Mouse (Mus musculus) spleen, postnatal 10 days (tissue): ENCODE results near the gene Plppr3.
A peak's percentile ranks its signal among the peaks of the same experiment; 100 is the strongest.

ENCODE experiments used
- DNase-seq, 2 experiments: peaks; one replicate each; pipeline ENCODE4 v3.0.0; 2021 to 2022; ENCODE audit warnings: low spot score in 2 of 2

The Plppr3 gene

GRCm38 (mm10) chr10:79865801-79866295 is 8.6 kb downstream of the Plppr3 start:
- DNase-seq, result no peak

DNA sequence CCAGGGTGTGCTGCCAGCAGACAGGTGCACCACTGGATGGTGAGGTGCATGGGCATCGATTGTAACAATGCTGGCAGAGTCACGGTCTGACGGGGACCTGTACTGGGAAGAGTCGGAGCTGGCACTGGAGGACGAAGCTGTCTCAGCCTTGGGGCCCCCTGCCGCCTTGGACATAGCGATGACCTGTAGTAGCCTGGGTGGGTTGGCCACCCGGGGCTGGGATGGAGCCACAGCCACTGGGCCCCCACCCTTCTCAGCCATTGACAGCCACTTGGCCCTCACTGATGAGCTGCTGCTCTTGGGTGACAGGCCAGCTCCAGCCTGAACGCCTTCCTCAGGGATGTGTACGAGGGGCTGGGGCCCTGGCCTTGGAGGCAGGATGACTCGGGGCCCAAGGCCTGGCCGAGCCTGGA is 9.2 kb downstream of the Plppr3 start:
- no peak for DNase-seq

DNA sequence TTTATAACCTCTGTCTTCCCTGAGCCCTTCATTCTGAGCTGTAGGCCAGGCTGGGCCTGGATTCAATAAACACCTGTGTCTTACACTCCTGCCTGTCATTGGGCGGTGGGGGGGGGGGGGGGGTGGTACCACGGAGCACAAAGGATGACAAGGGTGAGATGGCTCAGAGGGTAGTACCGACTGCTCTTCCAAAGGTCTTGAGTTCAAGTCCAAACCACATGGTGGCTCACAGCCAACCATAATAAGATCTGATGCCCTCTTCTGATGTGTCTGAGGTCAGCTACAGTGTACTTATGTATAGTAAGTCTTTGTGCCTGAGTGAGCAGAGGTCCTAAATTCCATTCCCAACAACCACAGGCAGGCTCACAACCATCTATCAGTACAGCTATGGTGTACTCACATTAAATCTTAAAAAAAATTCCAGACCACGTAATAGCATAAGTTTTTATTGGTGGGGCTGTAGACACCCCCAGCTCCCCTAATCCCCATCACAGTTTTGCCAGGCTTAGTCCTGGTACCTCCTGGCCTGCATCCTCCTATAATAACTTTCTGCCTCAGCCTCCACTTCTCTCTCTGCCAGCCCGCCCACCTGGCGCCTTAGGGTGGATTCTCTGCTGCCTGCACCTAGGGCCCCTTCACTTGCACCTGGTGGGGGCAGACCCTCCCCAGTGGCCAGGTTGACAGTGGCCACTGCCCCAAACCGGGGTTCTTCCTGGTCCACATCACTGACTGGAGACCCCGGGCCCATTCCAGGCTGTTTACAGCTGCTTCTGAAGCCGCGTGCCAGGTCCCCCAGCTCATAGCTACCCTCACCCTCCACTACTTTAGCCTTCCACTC is 9.9 kb downstream of the Plppr3 start:
- no peak for DNase-seq

GRCm38 (mm10) chr10:79862925-79863324 is 11.5 kb downstream of the Plppr3 start:
- DNase-seq, result no peak

DNA sequence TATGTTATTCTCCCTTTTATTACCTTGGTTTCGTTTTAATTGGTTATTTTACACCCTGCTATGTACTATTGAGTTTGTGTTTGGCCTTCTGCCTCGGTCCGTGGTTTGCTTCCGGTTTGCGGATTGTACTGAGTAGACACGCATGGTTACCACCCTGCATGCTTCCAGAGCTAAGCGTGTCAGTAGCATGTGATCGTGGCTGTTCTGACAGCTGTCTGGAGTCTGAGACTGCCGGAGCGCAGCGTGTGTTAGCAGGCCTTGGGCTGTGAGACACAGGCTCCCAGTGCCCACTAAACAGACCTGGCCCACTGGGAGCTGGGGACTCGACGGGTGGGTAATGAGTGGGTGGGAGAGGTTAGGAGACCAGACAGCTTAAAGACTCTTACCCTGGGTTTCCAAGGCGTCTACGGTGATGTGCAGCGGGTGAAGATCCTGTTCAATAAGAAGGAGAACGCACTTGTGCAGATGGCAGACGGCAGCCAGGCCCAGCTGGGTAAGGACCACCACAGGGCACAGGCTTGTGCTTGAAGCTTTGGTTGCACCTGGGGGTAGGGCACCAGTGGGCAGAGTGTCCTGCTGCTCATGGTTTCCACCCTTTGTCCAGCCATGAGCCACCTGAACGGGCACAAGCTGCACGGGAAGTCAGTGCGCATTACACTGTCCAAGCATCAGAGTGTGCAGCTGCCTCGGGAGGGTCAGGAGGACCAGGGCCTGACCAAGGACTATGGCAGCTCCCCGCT is 12.2 kb downstream of the Plppr3 start:
- DNase-seq, result no peak

- DNase-seq, result no peak
Observed at GRCm38 (mm10) chr10:79861230-79862048, 13.0 kb downstream of the Plppr3 start.

DNA sequence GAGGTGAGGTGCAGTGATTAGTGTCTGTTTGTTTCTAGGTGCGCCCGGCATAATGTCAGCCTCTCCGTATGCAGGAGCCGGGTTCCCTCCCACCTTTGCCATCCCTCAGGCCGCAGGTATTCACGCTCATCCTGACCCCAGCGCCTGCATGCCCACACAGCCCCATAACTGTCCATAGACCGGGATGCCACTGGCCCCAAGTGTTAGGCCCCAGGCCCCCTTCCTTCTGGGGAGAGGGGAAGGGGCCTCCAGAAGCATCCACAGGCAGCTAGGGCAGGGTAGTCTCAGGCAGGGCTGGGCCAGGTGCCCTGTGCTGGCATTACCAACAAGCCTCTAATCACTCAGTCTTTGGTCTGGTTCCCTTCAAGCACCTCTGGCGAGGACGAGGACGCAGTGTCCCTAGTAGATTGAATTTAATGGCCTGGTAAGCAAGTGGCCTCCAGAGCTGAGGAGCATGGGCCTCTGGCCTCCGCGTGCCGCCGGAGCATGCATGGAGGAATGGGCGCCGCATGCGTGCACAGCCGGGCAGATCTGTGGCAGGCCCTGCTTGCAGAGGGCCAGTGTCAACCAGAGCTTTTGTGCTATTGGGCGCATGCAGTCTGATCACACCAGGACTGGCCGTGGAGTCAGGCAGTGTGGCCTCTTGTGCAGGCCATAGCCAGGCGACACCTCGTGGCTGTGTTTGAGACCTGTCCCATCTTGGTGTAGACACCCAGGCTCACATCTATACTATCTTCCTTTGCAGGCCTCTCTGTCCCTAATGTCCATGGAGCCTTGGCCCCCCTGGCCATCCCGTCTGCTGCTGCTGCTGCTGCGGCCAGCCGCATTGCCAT is 14.1 kb downstream of the Plppr3 start:
- no peak for DNase-seq

- no peak for DNase-seq
Observed at GRCm38 (mm10) chr10:79859116-79859515, 15.3 kb downstream of the Plppr3 start.

DNA sequence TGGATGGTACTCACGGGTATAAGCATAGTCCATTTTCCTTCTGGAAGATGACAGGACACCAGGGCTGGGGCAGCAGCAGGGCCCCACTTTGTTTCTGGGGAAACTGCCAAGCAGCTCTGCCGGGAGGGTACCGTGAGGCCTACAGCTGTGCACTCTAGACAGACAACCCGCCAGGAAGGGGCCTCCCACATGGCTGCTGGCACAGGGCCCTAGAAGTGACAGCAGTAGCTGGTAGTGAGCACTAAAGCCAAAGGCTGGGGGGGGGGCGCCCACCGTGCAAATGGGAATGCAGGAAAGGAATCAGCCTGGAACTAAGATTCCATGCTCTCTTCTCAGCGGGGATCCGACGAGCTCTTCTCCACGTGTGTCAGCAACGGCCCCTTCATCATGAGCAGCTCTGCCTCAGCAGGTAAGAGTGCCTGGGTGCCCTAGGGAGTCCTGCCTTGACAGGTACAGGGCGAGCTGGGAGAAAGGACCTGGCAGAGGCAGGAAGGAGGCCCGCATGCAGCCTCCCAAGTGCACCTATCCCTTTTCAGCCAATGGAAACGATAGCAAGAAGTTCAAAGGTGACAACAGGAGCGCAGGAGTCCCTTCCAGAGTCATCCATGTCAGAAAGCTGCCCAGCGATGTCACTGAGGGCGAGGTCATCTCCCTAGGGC is 15.9 kb downstream of the Plppr3 start:
- no peak for DNase-seq

DNA sequence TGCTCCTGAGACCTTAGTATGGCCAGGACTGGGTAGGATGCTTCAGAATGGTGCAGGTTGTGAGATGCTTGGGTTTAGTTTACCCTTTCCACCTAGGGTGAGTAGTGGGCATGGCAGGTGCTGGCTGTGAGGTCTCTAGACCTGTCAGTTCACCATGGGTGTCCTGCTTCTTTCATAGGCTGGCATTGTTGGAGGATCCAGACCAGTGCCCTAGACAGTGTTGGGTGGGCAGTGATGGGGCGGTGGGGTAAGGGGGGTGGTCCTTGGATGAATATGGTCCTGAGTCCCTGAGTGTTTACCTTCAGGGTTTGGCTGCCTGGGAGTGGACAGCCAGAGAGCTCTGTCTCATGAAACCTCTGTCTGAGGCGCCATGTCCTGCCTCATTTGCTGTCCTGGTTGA is 16.5 kb downstream of the Plppr3 start:
- DNase-seq, result no peak

DNA sequence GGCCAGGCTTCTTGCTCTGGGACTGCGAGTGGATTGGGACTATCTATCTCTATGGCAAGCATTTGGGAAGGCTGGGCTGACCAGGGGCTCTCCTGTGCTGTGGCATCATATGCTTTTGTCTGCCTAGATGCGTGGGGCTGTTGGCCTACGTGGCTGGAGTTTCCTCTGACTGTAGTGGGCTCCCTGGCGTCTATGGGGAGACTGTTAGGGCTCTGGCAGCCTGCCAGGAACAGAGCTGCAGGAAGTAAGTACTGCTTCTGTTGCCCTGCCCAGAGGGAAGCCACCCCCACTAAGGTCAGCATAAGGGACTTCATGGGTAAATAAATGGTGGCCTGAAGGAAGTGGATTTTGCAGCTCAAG is 17.0 kb downstream of the Plppr3 start:
- peak; percentile 45 to 71 for DNase-seq

GRCm38 (mm10) chr10:79856704-79857451 is 17.6 kb downstream of the Plppr3 start:
- no peak for DNase-seq

GRCm38 (mm10) chr10:79856280-79856679 is 18.2 kb downstream of the Plppr3 start:
- no peak for DNase-seq

GRCm38 (mm10) chr10:79855558-79856184 is 18.8 kb downstream of the Plppr3 start:
- peak; percentile 47 to 55 for DNase-seq

DNA sequence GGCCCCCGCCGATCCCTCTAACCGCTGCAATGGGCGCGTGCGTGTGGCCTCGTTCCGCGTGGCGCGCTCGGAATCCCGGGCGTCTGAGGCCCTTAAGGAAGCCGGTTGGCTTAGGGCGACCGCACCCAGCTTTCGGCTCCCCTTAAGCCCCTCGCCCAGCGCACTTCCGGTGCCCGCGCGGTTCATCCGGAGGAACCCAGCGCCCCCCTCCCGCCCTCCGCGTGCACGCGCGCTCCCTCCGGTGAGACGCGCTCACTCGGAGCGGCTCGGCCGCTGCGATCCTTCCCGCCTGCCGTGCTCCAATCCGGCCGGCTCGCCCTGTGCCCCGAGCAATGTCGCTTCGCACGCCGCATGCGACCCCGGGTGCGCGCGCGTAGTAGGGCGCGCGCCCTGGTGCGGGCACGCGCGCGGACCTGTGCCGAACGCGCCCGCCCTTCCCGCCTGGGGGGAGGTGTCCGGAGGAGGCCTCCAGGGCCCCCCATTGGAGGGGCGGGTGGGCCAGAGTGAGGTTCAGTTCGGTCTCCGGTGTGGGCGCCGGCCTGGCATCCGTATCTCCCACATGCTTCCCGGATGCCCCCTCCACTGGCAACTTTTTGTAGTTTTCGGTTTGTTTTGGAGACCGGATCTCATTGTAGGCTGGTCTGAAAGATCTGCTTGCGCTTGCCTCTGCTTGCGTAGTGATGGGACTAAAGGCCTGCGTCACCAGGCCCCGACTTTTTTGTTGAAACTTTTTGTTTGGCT is 19.5 kb downstream of the Plppr3 start:
- DNase-seq, result peak; percentile 74 to 77

DNA sequence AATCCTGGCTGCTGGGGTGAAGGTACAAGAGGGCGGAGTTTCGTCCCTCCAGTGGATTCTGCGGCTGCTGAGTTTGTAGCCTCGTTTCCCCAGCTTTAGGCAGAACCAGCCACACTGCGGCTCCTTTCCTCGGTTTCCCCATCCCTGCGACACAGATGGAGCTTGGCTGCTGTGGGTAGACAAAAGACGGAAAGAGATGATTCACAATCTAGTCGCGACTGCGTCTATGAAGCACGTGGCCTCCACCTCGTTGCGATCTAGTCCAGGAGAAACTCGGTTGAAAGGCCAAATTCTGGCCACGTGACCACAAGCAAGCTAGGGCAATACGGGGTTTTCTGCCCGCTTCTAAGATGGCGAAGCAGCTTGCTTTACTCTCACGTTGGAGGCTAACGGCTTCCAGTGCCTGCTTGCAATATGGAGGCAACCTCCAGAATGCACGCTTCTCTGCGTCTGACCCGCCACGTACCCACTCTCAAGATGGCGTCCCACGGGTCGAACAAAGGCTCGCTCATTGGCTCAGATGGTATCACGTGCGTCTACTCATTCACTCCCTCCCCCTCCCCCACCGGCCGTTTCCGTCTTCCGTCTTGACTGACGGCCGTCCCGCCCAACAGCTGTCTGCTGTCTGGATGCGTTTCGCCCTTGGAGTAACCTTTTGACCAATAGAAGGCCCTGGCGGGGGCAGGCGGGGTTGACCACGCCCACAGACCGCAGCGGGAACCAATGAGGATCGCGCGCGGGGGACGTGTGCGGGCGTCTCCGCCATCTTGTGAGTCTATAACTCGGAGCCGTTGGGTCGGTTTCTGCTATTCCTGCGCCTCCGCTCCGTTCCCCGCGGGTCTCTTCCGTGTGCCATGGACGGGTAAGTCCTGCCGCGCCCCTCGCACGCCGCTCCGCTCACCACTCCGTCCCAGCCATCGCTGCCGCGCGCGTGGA is 20.3 kb downstream of the Plppr3 start, which contains the start of gene Ptbp1:
Ptbp1 (plus strand) TSS at position 568 of the 936 bp plus-strand sequence.
- peak; percentile 95 to 99 for DNase-seq

DNA sequence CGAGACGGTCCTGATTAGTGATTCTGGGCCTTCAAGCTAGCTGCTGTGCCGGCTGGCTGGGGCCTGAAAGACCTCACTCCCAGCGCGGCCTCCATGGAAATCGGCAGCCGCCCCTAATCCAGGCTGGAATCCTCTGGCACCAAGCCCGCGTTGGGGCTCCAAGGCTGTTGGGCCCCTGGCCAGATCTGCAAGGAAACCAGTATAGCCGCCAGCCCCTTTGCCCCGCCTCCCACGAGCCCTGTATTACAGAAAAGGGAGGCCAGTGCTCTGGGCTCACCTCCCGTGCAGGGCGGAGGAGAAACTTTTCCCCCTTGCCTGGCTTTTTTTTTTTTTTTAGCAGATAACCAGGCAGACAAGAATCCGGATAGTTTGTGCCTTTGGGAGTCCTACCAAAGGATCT is 21.0 kb downstream of the Plppr3 start:
- peak; percentile 60 to 80 for DNase-seq
